Mouse (Mus musculus) heart, embryonic 10.5 days (tissue): ENCODE results near the gene Lipt1. TPM values are rescaled to one million over a fixed set of nuclear protein-coding genes. Genes with fewer than 3 reads are reported as not detected.

ENCODE experiments used
- DNase-seq: peaks from one replicate; pipeline ENCODE4 v3.0.0-alpha.2; 2017; ENCODE audit warnings: low spot score
- H3K27ac ChIP-seq: fragments of 300-500 bp; sonication (generic); 2 replicates; pipeline ENCODE4 v1.5.1; 2016; ENCODE audit warnings: mild to moderate bottlenecking
- H3K27me3 ChIP-seq: fragments of 300-500 bp; sonication (generic); 2 replicates; pipeline ENCODE4 v1.6.1; 2016; ENCODE audit warnings: mild to moderate bottlenecking; ENCODE audit not compliant: poor library complexity, insufficient read depth, severe bottlenecking
- H3K36me3 ChIP-seq: fragments of 300-500 bp; sonication (generic); 2 replicates; pipeline ENCODE4 v1.6.1; 2016; ENCODE audit warnings: mild to moderate bottlenecking, moderate library complexity
- H3K4me1 ChIP-seq: fragments of 300-500 bp; sonication (generic); 2 replicates; pipeline ENCODE4 v1.6.1; 2016; ENCODE audit warnings: mild to moderate bottlenecking
- H3K4me3 ChIP-seq: fragments of 300-500 bp; sonication (generic); 2 replicates; pipeline ENCODE4 v1.5.1; 2016; ENCODE audit warnings: mild to moderate bottlenecking, moderate library complexity
- H3K9me3 ChIP-seq: fragments of 300-500 bp; sonication (generic); 2 replicates; pipeline ENCODE4 v1.6.1; 2016; ENCODE audit warnings: mild to moderate bottlenecking, moderate library complexity
- WGBS: fragments of 180-500 bp; shearing (Covaris S2); methylation state at CpG from one replicate; pipeline ENCODE4 v1.1.7; 2016; 5-methylcytosine and 5-hydroxymethylcytosine counted together
- polyA plus RNA-seq: library from polyadenylated mRNA; unstranded; fragments of >200 nt; fragmentation: Nextera tagmentation; extraction: Ambion mirVana; gene quantifications from 2 replicates; pipeline ENCODE4 v1.2.1, GENCODE M21; 2016

The Lipt1 gene
- polyA plus RNA-seq, 1 experiment from 2014 or later = 8.7 TPM

- H3K27me3 ChIP-seq = peaks cover 6% of the 10 kb centered on the region; the same call in 1 of the 2 replicates
- no peaks in the 10 kb centered on the region for H3K36me3 ChIP-seq
- 79% methylated on average over 2 of the region's 2 CpGs for WGBS
- no peak overlapping the region for H3K27ac ChIP-seq
- H3K4me3 ChIP-seq = no peak overlapping the region
- H3K4me1 ChIP-seq = peaks cover 3% of the 10 kb centered on the region; the same call in 1 of the 2 replicates
- no peak for DNase-seq
- H3K9me3 ChIP-seq = no peaks in the 10 kb centered on the region
These were observed 41.2 kb downstream of the Lipt1 start for GRCm38 (mm10) chr1:37912751-37913150.

- H3K27ac ChIP-seq = no peak within 1 kb of the TSS
These were observed 44.9 kb downstream of the Lipt1 start, which contains the start of gene Lyg2 for GRCm38 (mm10) chr1:37916393-37916792. TSS of gene Lyg2 (minus strand) at chr1:37916493.

GRCm38 (mm10) chr1:37917666-37918065 is 46.1 kb downstream of the Lipt1 start:
- peaks cover 6% of the 10 kb centered on the region; the same call in 1 of the 2 replicates for H3K27me3 ChIP-seq
- no peak for DNase-seq
- H3K4me3 ChIP-seq = no peak overlapping the region
- no peak overlapping the region for H3K27ac ChIP-seq
- H3K4me1 ChIP-seq = peaks cover 3% of the 10 kb centered on the region; the same call in 1 of the 2 replicates
- no peaks in the 10 kb centered on the region for H3K36me3 ChIP-seq
- no peaks in the 10 kb centered on the region for H3K9me3 ChIP-seq
- 43% methylated on average over 13 of the region's 13 CpGs for WGBS

More at GRCm38 (mm10) chr1:37916393-37916792, 44.9 kb downstream of the Lipt1 start, which contains the start of gene Lyg2:
- no peak for DNase-seq
- peaks cover 6% of the 10 kb centered on the region; the same call in 1 of the 2 replicates for H3K27me3 ChIP-seq
- H3K4me3 ChIP-seq = no peak within 1 kb of the TSS
- H3K9me3 ChIP-seq = no peaks in the 10 kb centered on the region
- H3K4me1 ChIP-seq = peaks cover 3% of the 10 kb centered on the region; the same call in 1 of the 2 replicates
- no peaks in the 10 kb centered on the region for H3K36me3 ChIP-seq
- 67% methylated on average over 5 of the region's 5 CpGs for WGBS

- Histone ChIP-seq H3K4me3 (no peak overlapping the region), H3K27ac (no peak overlapping the region), H3K36me3 (no peaks in the 10 kb centered on the region), H3K4me1 (peaks cover 3% of the 10 kb centered on the region; the same call in 1 of the 2 replicates), H3K9me3 (no peaks in the 10 kb centered on the region), H3K27me3 (peaks cover 6% of the 10 kb centered on the region; the same call in 1 of the 2 replicates)
- DNase-seq = no peak
- WGBS = 58% methylated on average over 6 of the region's 6 CpGs
These were observed 46.6 kb downstream of the Lipt1 start for GRCm38 (mm10) chr1:37918096-37918495.

- Histone ChIP-seq H3K36me3 (no peaks in the 10 kb centered on the region), H3K27me3 (no peaks in the 10 kb centered on the region), H3K4me1 (peaks cover 3% of the 10 kb centered on the region; the same call in 1 of the 2 replicates), H3K4me3 (no peak overlapping the region), H3K9me3 (no peaks in the 10 kb centered on the region), H3K27ac (no peak overlapping the region)
- no peak for DNase-seq
- WGBS = 52% methylated on average over 8 of the region's 8 CpGs
These were observed 51.0 kb downstream of the Lipt1 start for GRCm38 (mm10) chr1:37922536-37922935.

Other genes starting within 250 kb of the Lipt1 start
- gene 2010300C02Rik, start 151.7 kb upstream of the Lipt1 start, polyA plus RNA-seq = 2.5 and 3.4 TPM in 2 replicates
- gene Tsga10, start 5.3 kb upstream of the Lipt1 start, polyA plus RNA-seq = 4.1 and 4.6 TPM in 2 replicates
- 11.8 and 19.7 TPM in 2 replicates for gene Mitd1, start 18.7 kb downstream of the Lipt1 start, polyA plus RNA-seq
- 245 and 262 TPM in 2 replicates for gene Mrpl30, start 18.7 kb downstream of the Lipt1 start, polyA plus RNA-seq
- gene Lyg2, start 44.8 kb downstream of the Lipt1 start, polyA plus RNA-seq = not detected in 2 replicates
- gene Lyg1, start 86.0 kb downstream of the Lipt1 start, polyA plus RNA-seq = not detected in 2 replicates
- gene Txndc9, start 126.2 kb downstream of the Lipt1 start, polyA plus RNA-seq = 120 and 143 TPM in 2 replicates
- 21.6 and 29.5 TPM in 2 replicates for gene Eif5b, start 126.3 kb downstream of the Lipt1 start, polyA plus RNA-seq